Mouse (Mus musculus) forebrain, embryonic 14.5 days (tissue): ENCODE data around the gene Tmem135. TPM values are rescaled to one million over a fixed set of nuclear protein-coding genes. Genes with fewer than 3 reads are reported as not detected.
"Not testable (repeated sequence)": the region's sequence is repeated elsewhere in the genome, so short reads cannot be mapped to it uniquely, and the experiment has no call there.

Experiments used
- ATAC-seq: fragments of 200-750 bp; cut with Nextera tagmentation; 2 replicates; pipeline ENCODE4 v1.8.0; 2017; ENCODE audit warnings: mild to moderate bottlenecking, moderate library complexity
- DNase-seq: peaks from one replicate; pipeline ENCODE4 v3.0.0-alpha.2; 2015; ENCODE audit warnings: low spot score
- H3K27ac ChIP-seq: fragments of 300-500 bp; sonication (generic); 2 replicates; pipeline ENCODE4 v1.5.1; 2014; ENCODE audit warnings: low read depth, mild to moderate bottlenecking, control low read depth, low read length, moderate library complexity
- H3K27me3 ChIP-seq: fragments of 300-500 bp; sonication (generic); replicated peaks from 2 replicates; pipeline ENCODE4 v1.6.1; 2014; ENCODE audit warnings: low read length, control low read depth, mixed read lengths; ENCODE audit not compliant: control insufficient read depth, insufficient read depth
- H3K36me3 ChIP-seq: fragments of 300-500 bp; sonication (generic); 2 replicates; pipeline ENCODE4 v1.6.1; 2014; ENCODE audit warnings: low read length, control low read depth; ENCODE audit not compliant: control insufficient read depth, insufficient read depth
- H3K4me1 ChIP-seq: fragments of 300-500 bp; sonication (generic); 2 replicates; pipeline ENCODE4 v1.6.1; 2014; ENCODE audit warnings: antibody characterized with exemption, low read length, control low read depth; ENCODE audit not compliant: control insufficient read depth, insufficient read depth
- H3K4me2 ChIP-seq: fragments of 300-500 bp; sonication (generic); 2 replicates; pipeline ENCODE4 v1.6.1; 2014; ENCODE audit warnings: mild to moderate bottlenecking, control low read depth, low read length
- H3K4me3 ChIP-seq: fragments of 300-500 bp; sonication (generic); 2 replicates; pipeline ENCODE4 v1.5.1; 2014; ENCODE audit warnings: low read depth, low read length, control low read depth
- H3K9ac ChIP-seq: fragments of 300-500 bp; sonication (generic); 2 replicates; pipeline ENCODE4 v1.6.1; 2014; ENCODE audit warnings: mild to moderate bottlenecking, low read length, control low read depth, moderate library complexity
- H3K9me3 ChIP-seq: fragments of 300-500 bp; sonication (generic); replicated peaks from 2 replicates; pipeline ENCODE4 v1.6.1; 2016; ENCODE audit warnings: low read length, control low read depth, mixed read lengths; ENCODE audit not compliant: control insufficient read depth
- WGBS: fragments of 180-500 bp; shearing (Covaris S2); extraction: QIAGEN DNeasy Blood & Tissue Kit; methylation state at CpG from one replicate; pipeline ENCODE4 v1.1.7; 2014; 5-methylcytosine and 5-hydroxymethylcytosine counted together
- polyA plus RNA-seq: library from polyadenylated mRNA; unstranded; fragments of >200 nt; fragmentation: Nextera tagmentation; extraction: Ambion mirVana; gene quantifications from 2 replicates; pipeline ENCODE4 v1.2.1, GENCODE M21; 2014

Tmem135 gene
- polyA plus RNA-seq, 1 experiment from 2014 or later, result 16.2 TPM

GRCm38 (mm10) chr7:89329896-89330295, 74.1 kb downstream of the Tmem135 start:
- Histone ChIP-seq H3K27me3 (no peaks in the 10 kb centered on the region), H3K9ac (no peak overlapping the region), H3K9me3 (no peaks in the 10 kb centered on the region), H3K4me1 (no peaks in the 10 kb centered on the region), H3K36me3 (no peaks in the 10 kb centered on the region), H3K4me2 (no peak overlapping the region), H3K27ac (no peak overlapping the region), H3K4me3 (no peak overlapping the region)
- no peak for DNase-seq
- WGBS, result 95% methylated on average over 1 of the region's 1 CpGs
- ATAC-seq, result no peak

DNA sequence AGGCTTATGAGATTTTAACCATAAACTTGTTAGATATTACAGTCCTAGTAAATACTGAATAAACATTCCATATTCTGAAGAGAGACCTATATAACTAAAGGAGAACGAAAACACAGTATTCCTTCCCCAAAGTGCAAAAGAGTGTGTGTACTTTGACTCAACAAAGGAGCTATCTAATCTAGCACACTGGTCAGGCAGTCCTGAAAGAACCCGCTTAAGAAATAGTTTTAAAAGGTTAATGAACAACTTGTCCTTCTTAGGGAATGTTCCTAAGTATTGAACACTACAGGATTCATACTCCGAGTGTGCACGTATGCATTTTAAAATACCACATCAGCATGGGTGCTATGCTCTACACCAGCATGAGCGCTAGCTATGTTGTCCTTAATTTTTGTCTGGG, 76.3 kb downstream of the Tmem135 start:
- Histone ChIP-seq H3K27ac (no peak overlapping the region), H3K9ac (no peak overlapping the region), H3K4me2 (no peak overlapping the region), H3K27me3 (no peaks in the 10 kb centered on the region), H3K36me3 (no peaks in the 10 kb centered on the region), H3K9me3 (no peaks in the 10 kb centered on the region), H3K4me1 (no peaks in the 10 kb centered on the region), H3K4me3 (no peak overlapping the region)
- WGBS, result 93% methylated on average over 5 of the region's 5 CpGs
- DNase-seq (no peak), ATAC-seq (no peak)

GRCm38 (mm10) chr7:89326761-89327160, 77.3 kb downstream of the Tmem135 start:
- no peak overlapping the region for H3K4me2 ChIP-seq
- 83% methylated on average over 4 of the region's 4 CpGs for WGBS
- no peak for DNase-seq
- no peaks in the 10 kb centered on the region for H3K9me3 ChIP-seq
- no peaks in the 10 kb centered on the region for H3K36me3 ChIP-seq
- no peak overlapping the region for H3K4me3 ChIP-seq
- H3K9ac ChIP-seq, result no peak overlapping the region
- ATAC-seq, result no peak
- H3K4me1 ChIP-seq, result no peaks in the 10 kb centered on the region
- no peaks in the 10 kb centered on the region for H3K27me3 ChIP-seq
- no peak overlapping the region for H3K27ac ChIP-seq

DNA sequence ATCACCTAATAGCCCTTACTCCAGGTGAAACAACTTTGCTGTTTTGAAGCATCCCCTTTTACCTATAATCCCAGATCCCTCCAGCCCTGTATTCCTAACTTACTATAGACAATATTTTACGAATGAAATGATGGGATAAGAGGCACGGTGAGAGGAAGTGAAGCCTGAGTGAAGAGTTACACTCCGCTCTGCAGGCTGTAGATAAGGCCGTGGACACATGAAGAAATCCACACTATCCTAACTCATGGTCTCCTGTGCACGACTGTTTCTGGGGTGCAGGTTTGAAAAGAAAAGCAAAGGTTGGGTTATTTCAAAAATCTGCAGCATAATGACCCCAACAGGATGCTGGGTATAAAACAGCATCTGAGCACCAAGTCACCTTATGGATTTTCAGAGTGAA, 77.8 kb downstream of the Tmem135 start:
- Histone ChIP-seq H3K4me3 (no peak overlapping the region), H3K9ac (no peak overlapping the region), H3K9me3 (no peaks in the 10 kb centered on the region), H3K27me3 (no peaks in the 10 kb centered on the region), H3K4me2 (no peak overlapping the region), H3K4me1 (no peaks in the 10 kb centered on the region), H3K36me3 (no peaks in the 10 kb centered on the region), H3K27ac (no peak overlapping the region)
- DNase-seq (no peak), ATAC-seq (no peak)
- WGBS, result 90% methylated on average over 5 of the region's 5 CpGs

DNA sequence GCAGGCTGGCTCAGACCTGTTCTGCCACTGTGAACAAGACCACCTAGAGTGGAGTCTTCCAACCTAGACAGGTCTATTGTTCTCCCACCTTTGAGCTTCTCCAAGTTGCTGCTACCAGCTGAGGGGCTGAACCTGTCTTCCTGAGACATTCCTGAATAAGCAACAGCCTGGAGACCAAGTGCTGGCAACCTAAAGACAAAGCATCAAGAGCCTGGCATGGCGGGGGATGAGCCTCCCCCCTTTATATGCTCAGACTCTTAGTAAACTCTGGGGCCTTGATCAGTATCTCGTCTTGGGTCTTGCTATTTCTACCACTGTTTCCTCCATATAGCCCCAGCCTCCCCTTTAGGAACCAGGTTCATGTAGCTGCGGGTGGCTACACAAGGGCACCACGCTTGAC, 81.3 kb downstream of the Tmem135 start:
- H3K4me2 ChIP-seq, H3K27me3 ChIP-seq, H3K4me1 ChIP-seq, ATAC-seq, H3K36me3 ChIP-seq, DNase-seq, H3K4me3 ChIP-seq, H3K9me3 ChIP-seq, H3K9ac ChIP-seq, H3K27ac ChIP-seq: not testable (repeated sequence)
- WGBS, result 81% methylated on average over 4 of the region's 4 CpGs

GRCm38 (mm10) chr7:89319351-89319750, 84.7 kb downstream of the Tmem135 start:
- Histone ChIP-seq H3K27me3 (no peaks in the 10 kb centered on the region), H3K4me3 (no peak overlapping the region), H3K36me3 (no peaks in the 10 kb centered on the region), H3K9me3 (no peaks in the 10 kb centered on the region), H3K9ac (no peak overlapping the region), H3K4me1 (no peaks in the 10 kb centered on the region; the same call in 1 of the 2 replicates), H3K27ac (no peak overlapping the region), H3K4me2 (no peak overlapping the region)
- DNase-seq (no peak), ATAC-seq (no peak)
- 76% methylated on average over 1 of the region's 1 CpGs for WGBS

GRCm38 (mm10) chr7:89317088-89317487, 86.9 kb downstream of the Tmem135 start:
- H3K9me3 ChIP-seq, H3K36me3 ChIP-seq, H3K9ac ChIP-seq, H3K27me3 ChIP-seq, DNase-seq, H3K4me1 ChIP-seq, H3K4me3 ChIP-seq, H3K4me2 ChIP-seq, H3K27ac ChIP-seq, ATAC-seq: not testable (repeated sequence)
- 83% methylated on average over 1 of the region's 1 CpGs for WGBS

- Histone ChIP-seq H3K4me3 (no peak overlapping the region), H3K27me3 (no peaks in the 10 kb centered on the region), H3K9me3 (no peaks in the 10 kb centered on the region; the same call in 1 of the 2 replicates), H3K36me3 (no peaks in the 10 kb centered on the region), H3K9ac (no peak overlapping the region), H3K27ac (no peak overlapping the region), H3K4me1 (no peaks in the 10 kb centered on the region; the same call in 1 of the 2 replicates), H3K4me2 (no peak overlapping the region)
- ATAC-seq (no peak), DNase-seq (no peak)
- WGBS, result 96% methylated on average over 3 of the region's 3 CpGs
Measured at GRCm38 (mm10) chr7:89316112-89316511, 87.9 kb downstream of the Tmem135 start.

- DNase-seq (no peak), ATAC-seq (no peak)
- Histone ChIP-seq H3K4me3 (no peak overlapping the region), H3K27ac (no peak overlapping the region), H3K36me3 (no peaks in the 10 kb centered on the region), H3K9ac (no peak overlapping the region), H3K27me3 (no peaks in the 10 kb centered on the region), H3K9me3 (no peaks in the 10 kb centered on the region; the same call in 1 of the 2 replicates), H3K4me1 (no peaks in the 10 kb centered on the region; the same call in 1 of the 2 replicates), H3K4me2 (no peak overlapping the region)
- 100% methylated on average over 1 of the region's 1 CpGs for WGBS
Measured at GRCm38 (mm10) chr7:89311555-89311954, 92.5 kb downstream of the Tmem135 start.
